Mouse (Mus musculus) thymus, postnatal 14 days (tissue): Measurements from ENCODE around the gene Zfp558.
"Not testable (repeated sequence)": the region's sequence is repeated elsewhere in the genome, so short reads cannot be mapped to it uniquely, and the experiment has no call there.

Source experiments
- DNase-seq: peaks from one replicate; pipeline ENCODE4 v3.0.0; 2021

Zfp558 gene

DNA sequence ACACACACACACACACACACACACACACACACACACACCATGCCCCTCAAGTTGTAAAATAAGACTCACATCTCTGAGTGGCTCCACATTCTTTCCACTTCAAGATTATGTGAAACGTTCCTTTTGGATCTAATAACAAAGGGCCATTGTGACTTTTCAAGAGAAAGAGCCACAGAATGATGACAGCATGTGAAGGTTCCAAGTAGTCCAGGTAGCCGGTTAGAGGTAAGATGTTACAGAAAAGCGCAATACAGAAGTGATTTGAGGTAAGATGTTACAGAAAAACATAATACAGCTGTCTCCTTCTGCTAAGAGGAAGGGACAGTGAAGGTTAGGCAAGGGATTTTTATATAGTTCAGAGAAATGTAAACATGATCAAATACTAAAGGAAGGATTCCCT is at the start of gene Zfp558, which contains the start of gene Mbd3l1:
Gene Zfp558, minus strand, starts transcription at position 101 of the 400 bp plus-strand sequence.
Gene Mbd3l1, plus strand, starts transcription at position 192 of the 400 bp plus-strand sequence.
- DNase-seq, result no peak

DNA sequence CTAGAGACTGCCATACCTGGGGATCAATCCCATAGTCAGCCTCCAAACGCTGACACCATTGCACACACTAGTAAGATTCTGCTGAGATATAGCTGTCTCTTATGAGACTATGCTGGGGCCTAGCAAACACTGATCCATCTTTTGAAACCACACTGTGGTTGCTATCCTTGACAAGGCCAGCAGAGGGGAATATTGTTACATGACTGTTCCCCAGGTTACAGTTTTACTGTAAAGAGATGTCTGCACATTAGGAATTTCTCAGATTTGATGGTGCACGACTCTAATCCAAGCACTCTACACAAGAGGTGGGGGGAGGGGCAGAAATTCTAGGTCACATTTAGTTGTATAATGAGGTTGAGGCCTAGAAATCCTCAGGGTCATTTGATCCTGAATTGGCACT is 30.0 kb upstream of the Zfp558 start:
- no peak for DNase-seq

DNA sequence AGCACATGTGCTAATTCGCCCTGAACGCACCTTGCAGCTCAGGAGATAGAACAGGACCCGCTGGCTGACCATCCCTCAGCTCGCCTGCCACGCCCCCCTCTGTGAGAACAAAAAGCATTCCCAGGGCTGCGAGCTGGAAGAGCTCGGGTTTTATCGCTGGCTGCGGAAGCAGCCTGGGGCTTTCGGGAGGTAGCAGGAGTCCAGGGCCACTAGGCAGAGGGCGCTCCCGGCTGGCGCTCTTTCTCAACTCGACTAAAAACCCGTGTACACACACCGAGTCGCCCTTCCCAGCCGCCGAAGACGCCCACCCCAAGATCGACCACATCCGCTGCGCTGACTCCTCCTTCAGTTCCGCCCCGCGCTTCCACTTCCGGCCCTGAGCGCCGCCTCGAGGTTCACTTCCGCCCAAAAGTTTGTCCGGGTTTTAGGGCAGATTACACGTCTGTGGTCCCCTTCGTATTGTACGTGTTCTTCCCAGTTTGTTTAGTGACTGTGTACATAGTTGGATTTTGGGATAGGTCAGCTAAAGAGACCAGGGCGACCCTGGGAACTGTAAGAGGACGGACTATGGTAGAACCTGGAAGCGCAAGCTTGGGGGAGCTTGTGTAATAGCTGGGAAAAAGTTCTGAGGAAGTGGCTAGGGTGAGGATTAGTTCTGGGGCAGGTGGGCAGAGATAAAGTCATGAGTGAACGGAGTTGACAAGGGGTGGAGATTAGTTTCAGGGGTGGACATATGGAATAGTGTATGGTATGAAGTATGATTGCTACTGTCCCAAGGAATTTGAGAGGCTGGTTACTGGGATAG is 4.5 kb downstream of the Zfp558 start:
- peak; percentile 85 for DNase-seq

DNA sequence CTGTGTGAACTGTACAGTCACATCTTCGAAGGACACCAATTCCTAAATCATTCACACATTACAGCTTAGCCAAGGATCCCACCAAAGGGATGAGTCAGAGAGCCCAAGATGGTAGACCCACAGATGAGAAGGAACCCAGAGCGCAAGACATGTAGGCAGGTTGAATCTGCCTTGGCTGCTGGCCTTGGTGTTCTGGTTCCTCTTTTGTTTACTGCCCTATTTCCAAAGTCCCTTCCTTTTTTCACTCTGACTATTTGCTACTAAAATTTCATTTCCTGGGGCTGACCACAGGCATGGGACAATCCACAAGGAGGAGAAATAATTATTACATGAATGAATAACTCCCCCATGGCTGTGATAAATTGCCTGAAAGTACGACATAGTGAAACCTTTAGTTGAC is 10.1 kb downstream of the Zfp558 start:
- DNase-seq, result no peak

- DNase-seq, result no peak
Observed at GRCm38 (mm10) chr9:18467350-18467749, 10.7 kb downstream of the Zfp558 start.

DNA sequence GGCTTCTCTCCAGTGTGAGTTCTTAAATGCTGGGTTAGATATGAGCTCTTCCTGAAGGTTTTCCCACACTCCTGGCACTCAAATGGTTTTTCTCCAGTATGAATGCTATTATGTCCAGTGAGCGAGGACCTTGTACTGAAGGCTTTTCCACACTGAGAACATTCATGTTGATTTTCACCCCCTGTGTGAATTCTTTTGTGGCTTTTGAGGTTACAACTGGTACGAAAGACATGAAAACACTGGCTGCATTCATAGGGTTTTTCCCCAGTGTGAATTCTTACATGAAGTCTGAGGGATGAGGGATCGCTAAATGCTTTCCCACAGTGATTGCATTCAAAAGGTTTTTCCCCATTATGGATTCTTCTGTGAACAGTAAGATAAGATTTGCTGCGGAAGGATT is 21.5 kb downstream of the Zfp558 start:
- no peak for DNase-seq

GRCm38 (mm10) chr9:18431687-18432086 is 46.4 kb downstream of the Zfp558 start:
- DNase-seq, result no peak

GRCm38 (mm10) chr9:18430354-18430753 is 47.7 kb downstream of the Zfp558 start, which contains the start of gene Mbd3l2:
TSS of gene Mbd3l2 (plus strand) at chr9:18430654.
- DNase-seq, result no peak

DNA sequence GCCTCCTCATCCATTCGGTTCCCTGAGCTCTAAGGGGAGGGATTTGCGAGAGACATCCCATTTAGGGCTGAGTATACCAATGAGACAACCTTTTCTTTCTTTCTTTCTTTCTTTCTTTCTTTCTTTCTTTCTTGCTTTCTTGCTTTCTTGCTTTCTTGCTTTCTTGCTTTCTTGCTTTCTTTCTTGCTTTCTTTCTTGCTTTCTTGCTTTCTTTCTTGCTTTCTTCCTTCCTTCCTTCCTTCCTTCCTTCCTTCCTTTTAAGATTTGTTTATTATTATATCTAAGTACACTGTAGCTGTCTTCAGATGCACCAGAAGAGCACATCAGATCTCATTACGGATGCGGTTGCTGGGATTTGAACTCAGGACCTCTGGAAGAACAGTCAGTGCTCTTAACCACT is 65.7 kb downstream of the Zfp558 start:
- DNase-seq, result not testable (repeated sequence)
